Mouse (Mus musculus): ENCODE measurements around the gene Mdm2. TPM values are rescaled to one million over a fixed set of nuclear protein-coding genes. Genes with fewer than 3 reads are reported as not detected.

Gene Mdm2
- polyA plus RNA-seq, 1 experiment from 2014 or later: 63.1 TPM

GRCm38 (mm10) chr10:117702024-117702833 is 8.3 kb downstream of the Mdm2 start:
- Histone ChIP-seq H3K36me3 (ENCODE audit: control insufficient read depth, insufficient read depth, low read length) (peaks cover 52% of the 10 kb centered on the region), H3K9me3 (ENCODE audit: control insufficient read depth, low read length) (no peaks in the 10 kb centered on the region), H3K27ac (replicated peaks; ENCODE audit: low read depth, low read length) (no peak overlapping the region), H3K4me1 (ENCODE audit: control insufficient read depth, insufficient read depth, low read length) (no peaks in the 10 kb centered on the region), H3K9ac (ENCODE audit: low read length) (no peak overlapping the region), H3K27me3 (ENCODE audit: control insufficient read depth, insufficient read depth, low read length) (no peaks in the 10 kb centered on the region), H3K4me3 (ENCODE audit: low read depth, low read length) (no peak overlapping the region), H3K4me2 (ENCODE audit: low read depth, severe bottlenecking) (no peak overlapping the region)
- WGBS: 96% methylated on average over 6 of the region's 6 CpGs
- ATAC-seq (ENCODE audit: insufficient number of reproducible peaks, low FRiP score, low TSS enrichment, low read depth): no peak
- DNase-seq (ENCODE audit: low spot score): no peak

- ATAC-seq (ENCODE audit: insufficient number of reproducible peaks, low FRiP score, low TSS enrichment, low read depth): no peak
- Histone ChIP-seq H3K4me2 (ENCODE audit: low read depth, severe bottlenecking) (no peak overlapping the region), H3K4me1 (ENCODE audit: control insufficient read depth, insufficient read depth, low read length) (no peaks in the 10 kb centered on the region), H3K36me3 (ENCODE audit: control insufficient read depth, insufficient read depth, low read length) (peaks cover 50% of the 10 kb centered on the region), H3K4me3 (ENCODE audit: low read depth, low read length) (no peak overlapping the region), H3K27me3 (ENCODE audit: control insufficient read depth, insufficient read depth, low read length) (no peaks in the 10 kb centered on the region), H3K27ac (replicated peaks; ENCODE audit: low read depth, low read length) (no peak overlapping the region), H3K9ac (ENCODE audit: low read length) (no peak overlapping the region), H3K9me3 (ENCODE audit: control insufficient read depth, low read length) (no peaks in the 10 kb centered on the region)
- no peak for DNase-seq (ENCODE audit: low spot score)
- 91% methylated on average over 6 of the region's 6 CpGs for WGBS
These were observed 9.3 kb downstream of the Mdm2 start for GRCm38 (mm10) chr10:117701034-117701829.

GRCm38 (mm10) chr10:117700450-117700849 is 10.1 kb downstream of the Mdm2 start:
- ATAC-seq (ENCODE audit: insufficient number of reproducible peaks, low FRiP score, low TSS enrichment, low read depth) (no peak), DNase-seq (ENCODE audit: low spot score) (no peak)
- no peaks in the 10 kb centered on the region for H3K27me3 ChIP-seq (ENCODE audit: control insufficient read depth, insufficient read depth, low read length)
- no peak overlapping the region for H3K27ac ChIP-seq (replicated peaks; ENCODE audit: low read depth, low read length)
- H3K9me3 ChIP-seq (ENCODE audit: control insufficient read depth, low read length): no peaks in the 10 kb centered on the region
- WGBS: 84% methylated on average over 1 of the region's 1 CpGs
- H3K4me1 ChIP-seq (ENCODE audit: control insufficient read depth, insufficient read depth, low read length): no peaks in the 10 kb centered on the region
- peaks cover 53% of the 10 kb centered on the region for H3K36me3 ChIP-seq (ENCODE audit: control insufficient read depth, insufficient read depth, low read length)
- H3K4me3 ChIP-seq (ENCODE audit: low read depth, low read length): no peak overlapping the region
- no peak overlapping the region for H3K4me2 ChIP-seq (ENCODE audit: low read depth, severe bottlenecking)
- H3K9ac ChIP-seq (ENCODE audit: low read length): no peak overlapping the region

- Histone ChIP-seq H3K9me3 (ENCODE audit: control insufficient read depth, low read length) (no peaks in the 10 kb centered on the region), H3K27ac (replicated peaks; ENCODE audit: low read depth, low read length) (no peak overlapping the region), H3K9ac (ENCODE audit: low read length) (no peak overlapping the region), H3K4me3 (ENCODE audit: low read depth, low read length) (no peak overlapping the region), H3K27me3 (ENCODE audit: control insufficient read depth, insufficient read depth, low read length) (no peaks in the 10 kb centered on the region), H3K36me3 (ENCODE audit: control insufficient read depth, insufficient read depth, low read length) (peaks cover 49% of the 10 kb centered on the region), H3K4me2 (ENCODE audit: low read depth, severe bottlenecking) (no peak overlapping the region), H3K4me1 (ENCODE audit: control insufficient read depth, insufficient read depth, low read length) (no peaks in the 10 kb centered on the region)
- 96% methylated on average over 4 of the region's 4 CpGs for WGBS
- ATAC-seq (ENCODE audit: insufficient number of reproducible peaks, low FRiP score, low TSS enrichment, low read depth) (no peak), DNase-seq (ENCODE audit: low spot score) (no peak)
These were observed 10.6 kb downstream of the Mdm2 start for GRCm38 (mm10) chr10:117699914-117700313.

GRCm38 (mm10) chr10:117698313-117699138 is 12.0 kb downstream of the Mdm2 start:
- Histone ChIP-seq H3K27me3 (ENCODE audit: control insufficient read depth, insufficient read depth, low read length) (no peaks in the 10 kb centered on the region), H3K4me1 (ENCODE audit: control insufficient read depth, insufficient read depth, low read length) (no peaks in the 10 kb centered on the region), H3K9ac (ENCODE audit: low read length) (no peak overlapping the region), H3K27ac (replicated peaks; ENCODE audit: low read depth, low read length) (no peak overlapping the region), H3K36me3 (ENCODE audit: control insufficient read depth, insufficient read depth, low read length) (peaks cover 47% of the 10 kb centered on the region), H3K9me3 (ENCODE audit: control insufficient read depth, low read length) (no peaks in the 10 kb centered on the region), H3K4me2 (ENCODE audit: low read depth, severe bottlenecking) (no peak overlapping the region), H3K4me3 (ENCODE audit: low read depth, low read length) (no peak overlapping the region)
- WGBS: 96% methylated on average over 10 of the region's 10 CpGs
- no peak for ATAC-seq (ENCODE audit: insufficient number of reproducible peaks, low FRiP score, low TSS enrichment, low read depth)
- no peak for DNase-seq (ENCODE audit: low spot score)

- Histone ChIP-seq H3K36me3 (ENCODE audit: control insufficient read depth, insufficient read depth, low read length) (peaks cover 45% of the 10 kb centered on the region), H3K9ac (ENCODE audit: low read length) (no peak overlapping the region), H3K4me3 (ENCODE audit: low read depth, low read length) (no peak overlapping the region), H3K27me3 (ENCODE audit: control insufficient read depth, insufficient read depth, low read length) (no peaks in the 10 kb centered on the region), H3K4me2 (ENCODE audit: low read depth, severe bottlenecking) (no peak overlapping the region), H3K4me1 (ENCODE audit: control insufficient read depth, insufficient read depth, low read length) (no peaks in the 10 kb centered on the region), H3K9me3 (ENCODE audit: control insufficient read depth, low read length) (no peaks in the 10 kb centered on the region), H3K27ac (replicated peaks; ENCODE audit: low read depth, low read length) (no peak overlapping the region)
- DNase-seq (ENCODE audit: low spot score) (no peak), ATAC-seq (ENCODE audit: insufficient number of reproducible peaks, low FRiP score, low TSS enrichment, low read depth) (no peak)
- WGBS: 92% methylated on average over 3 of the region's 3 CpGs
These were observed 12.9 kb downstream of the Mdm2 start for GRCm38 (mm10) chr10:117697561-117698115.

- Histone ChIP-seq H3K27me3 (ENCODE audit: control insufficient read depth, insufficient read depth, low read length) (no peaks in the 10 kb centered on the region), H3K9ac (ENCODE audit: low read length) (no peak overlapping the region), H3K9me3 (ENCODE audit: control insufficient read depth, low read length) (no peaks in the 10 kb centered on the region), H3K4me1 (ENCODE audit: control insufficient read depth, insufficient read depth, low read length) (no peaks in the 10 kb centered on the region), H3K4me3 (ENCODE audit: low read depth, low read length) (no peak overlapping the region), H3K4me2 (ENCODE audit: low read depth, severe bottlenecking) (no peak overlapping the region), H3K27ac (replicated peaks; ENCODE audit: low read depth, low read length) (no peak overlapping the region), H3K36me3 (ENCODE audit: control insufficient read depth, insufficient read depth, low read length) (peaks cover 48% of the 10 kb centered on the region)
- 95% methylated on average over 6 of the region's 6 CpGs for WGBS
- ATAC-seq (ENCODE audit: insufficient number of reproducible peaks, low FRiP score, low TSS enrichment, low read depth) (no peak), DNase-seq (ENCODE audit: low spot score) (no peak)
These were observed 13.6 kb downstream of the Mdm2 start for GRCm38 (mm10) chr10:117696827-117697560.
